In the genomic region with DNA sequence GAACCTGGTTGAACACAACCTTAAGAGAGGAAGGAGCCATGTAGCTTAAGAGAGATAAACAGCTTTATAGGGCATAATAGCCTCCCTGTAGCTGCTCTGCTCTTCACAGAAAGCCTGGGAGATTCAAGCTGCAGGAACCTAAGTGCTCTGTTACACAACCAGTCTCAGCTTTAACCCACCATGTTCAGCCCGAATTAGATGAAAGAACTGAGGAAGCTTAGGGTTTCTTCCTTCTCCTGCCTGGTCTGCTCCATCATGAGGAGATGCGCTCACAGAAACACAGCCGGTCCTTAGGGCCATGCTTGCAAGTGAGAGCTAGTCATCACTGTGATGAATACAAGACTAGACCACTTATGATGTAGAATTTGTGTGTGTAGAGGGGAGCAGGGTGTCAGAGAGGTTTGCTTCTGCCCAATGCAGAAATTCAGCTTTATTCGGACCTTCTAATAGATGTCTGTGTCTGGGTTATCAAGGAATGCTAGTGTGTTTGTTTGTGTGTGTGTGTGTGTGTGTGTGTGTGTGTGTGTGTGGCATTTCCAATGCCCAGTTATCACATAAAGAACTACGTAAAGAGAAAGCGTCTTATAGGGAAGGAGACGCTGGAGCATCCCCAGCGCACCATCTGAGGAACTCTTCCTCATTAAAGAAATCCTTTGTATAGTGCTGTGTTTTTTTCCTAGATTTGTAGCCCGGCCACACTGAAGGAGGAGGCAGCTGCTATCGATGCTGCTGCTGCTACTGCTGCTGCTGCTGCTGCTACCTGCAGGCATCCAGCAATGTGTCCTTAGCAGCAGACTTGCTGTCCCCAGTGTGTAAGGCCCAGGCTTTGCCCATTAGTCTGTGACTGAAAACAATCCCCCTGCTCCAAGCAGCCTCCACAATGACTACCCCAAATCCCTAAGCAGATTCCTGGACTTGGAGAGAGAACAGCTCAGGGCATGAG, we compare ENCODE assay signal across 13 mouse cellular contexts. TPM values are rescaled to one million over a fixed set of nuclear protein-coding genes. Genes with fewer than 3 reads are reported as not detected.
DNase-seq lines count a peak whose midpoint lies in the region; ATAC-seq and TF ChIP-seq lines count a peak whose summit lies in the region.
"Had no signal": no experiment of that assay in that cellular context is flagged by ENCODE, and none has a peak within 500 bp of the region (broad histone marks: within the 10 kb centered on the region; RNA-seq: fewer than 3 reads in every experiment).

No protein-coding gene starts in this region.

- no peak for TF ChIP-seq CTCF in lung, postnatal 0 days (IDR thresholded peaks at IDR 0.05)

- peaks cover 39% of the 10 kb centered on the region for H3K4me1 ChIP-seq in heart, embryonic 11.5 days (ENCODE audit: control insufficient read depth, insufficient read depth, low read length)
- peaks cover 3% of the 10 kb centered on the region; the same call in 1 of the 2 replicates for H3K4me1 ChIP-seq in lung, postnatal 0 days (ENCODE audit: insufficient read depth, low read depth, low read length)
- peaks cover 33% of the 10 kb centered on the region for H3K4me1 ChIP-seq in limb, embryonic 11.5 days (ENCODE audit: control insufficient read depth, insufficient read depth, low read length)

- no peak for TF ChIP-seq EP300 in lung, postnatal 0 days (IDR thresholded peaks at IDR 0.05)

- H3K36me3 ChIP-seq in heart, embryonic 11.5 days (ENCODE audit: control insufficient read depth, insufficient read depth, low read length) = no peaks in the 10 kb centered on the region
- H3K36me3 ChIP-seq in lung, postnatal 0 days (ENCODE audit: insufficient read depth, low read length) = no peaks in the 10 kb centered on the region
- no peaks in the 10 kb centered on the region for H3K36me3 ChIP-seq in limb, embryonic 11.5 days (ENCODE audit: control insufficient read depth, insufficient read depth, low read length)
- H3K36me3 ChIP-seq: stomach, embryonic 15.5 days had no signal

- peak overlapping the region; percentile 35; the same call in 1 of the 2 replicates for H3K27ac ChIP-seq in heart, embryonic 11.5 days (ENCODE audit: low read depth, low read length)
- H3K27ac ChIP-seq in lung, postnatal 0 days (ENCODE audit: low read length) = no peak overlapping the region
- no peak overlapping the region for H3K27ac ChIP-seq in limb, embryonic 11.5 days (replicated peaks; ENCODE audit: low read depth, low read length)
- H3K27ac ChIP-seq: stomach, embryonic 15.5 days had no signal

- intact Hi-C loops in gastrocnemius, postnatal 36 days (cut with DNase I) = loop anchor here (2.0 kb wide), 1 partner anchor 13 kb away; no protein-coding TSS in a partner anchor

- H3K4me3 ChIP-seq in heart, embryonic 11.5 days (ENCODE audit: low read depth, low read length) = 0 out of 2 replicates have a peak overlapping the region, but pooled peaks have one; percentile 12
- no peak overlapping the region for H3K4me3 ChIP-seq in lung, postnatal 0 days (ENCODE audit: low read depth, low read length)
- no peak overlapping the region for H3K4me3 ChIP-seq in limb, embryonic 11.5 days (ENCODE audit: low read depth, low read length)
- H3K4me3 ChIP-seq: stomach, embryonic 15.5 days had no signal

- no peaks in the 10 kb centered on the region for H3K9me3 ChIP-seq in heart, embryonic 11.5 days (replicated peaks; ENCODE audit: control insufficient read depth, low read length)
- no peaks in the 10 kb centered on the region for H3K9me3 ChIP-seq in lung, postnatal 0 days (ENCODE audit: low read length)
- no peaks in the 10 kb centered on the region for H3K9me3 ChIP-seq in limb, embryonic 11.5 days (ENCODE audit: control insufficient read depth, low read length)
- H3K9me3 ChIP-seq: stomach, embryonic 15.5 days had no signal

- no peaks in the 10 kb centered on the region for H3K27me3 ChIP-seq in heart, embryonic 11.5 days (ENCODE audit: control insufficient read depth, insufficient read depth, low read length)
- no peaks in the 10 kb centered on the region for H3K27me3 ChIP-seq in lung, postnatal 0 days (replicated peaks; ENCODE audit: insufficient read depth, low read length)
- H3K27me3 ChIP-seq in limb, embryonic 11.5 days (ENCODE audit: control insufficient read depth, insufficient read depth, low read length) = no peaks in the 10 kb centered on the region
- H3K27me3 ChIP-seq: stomach, embryonic 15.5 days had no signal

- no peak for DNase-seq in heart, adult 8-10 months (ENCODE audit: low spot score)
- DNase-seq in lung, postnatal 0 days (ENCODE audit: low spot score) = peak; percentile 4
- DNase-seq in lung, postnatal 25 days (ENCODE audit: low spot score) = no peak
- peak; percentile 41 for DNase-seq in limb, embryonic 11.5 days (ENCODE audit: low spot score)
- DNase-seq in retina, postnatal 1 day = peak; percentile 57
- no peak for DNase-seq in gastrocnemius, postnatal 36 days
- no peak for DNase-seq in ovary, postnatal 36 days (ENCODE audit: low spot score)
- DNase-seq: adrenal gland, postnatal 25 days; layer of hippocampus, postnatal 36 days; right cerebral cortex, postnatal 14 days had no signal

- peak overlapping the region; percentile 88 for H3K4me2 ChIP-seq in heart, embryonic 11.5 days
- no peak overlapping the region for H3K4me2 ChIP-seq in lung, postnatal 0 days (replicated peaks; ENCODE audit: low read depth, low read length)
- no peak overlapping the region; the same call in 1 of the 2 replicates for H3K4me2 ChIP-seq in limb, embryonic 11.5 days (ENCODE audit: low read depth, severe bottlenecking)
- H3K4me2 ChIP-seq: liver, embryonic 11.5 days; stomach, embryonic 15.5 days had no signal

- ATAC-seq in heart, embryonic 11.5 days (replicated peaks; ENCODE audit: insufficient number of reproducible peaks, low FRiP score, low TSS enrichment) = no peak
- ATAC-seq in lung, postnatal 0 days = no peak
- no peak for ATAC-seq in limb, embryonic 11.5 days (ENCODE audit: insufficient number of reproducible peaks, low FRiP score, low TSS enrichment, low read depth)

- WGBS in heart, embryonic 11.5 days (ENCODE audit: insufficient replicate concordance) = 52% methylated on average over 10 of the region's 10 CpGs
- WGBS in lung, postnatal 0 days = 85% methylated on average over 10 of the region's 10 CpGs
- 51% methylated on average over 10 of the region's 10 CpGs for WGBS in limb, embryonic 11.5 days

- H3K9ac ChIP-seq in heart, embryonic 11.5 days (ENCODE audit: low read depth, low read length) = no peak overlapping the region
- no peak overlapping the region for H3K9ac ChIP-seq in lung, postnatal 0 days (replicated peaks; ENCODE audit: low read depth)
- peak overlapping the region; percentile 14; the same call in 1 of the 2 replicates for H3K9ac ChIP-seq in limb, embryonic 11.5 days (ENCODE audit: low read length)
- H3K9ac ChIP-seq: stomach, embryonic 15.5 days had no signal

RNA-seq across cellular contexts. Expression of a gene that starts 4.1 kb away (rescaled TPM):
- polyA plus RNA-seq in heart, embryonic 11.5 days (2014; fragmentation: Nextera tagmentation; extraction: Ambion mirVana) = 7.1 and 9.1 TPM in 2 replicates
- total RNA-seq in heart, adult 8-10 months (2022) = 1 to 10 TPM; 3.5 to 7.3 (median 5.5) TPM
- polyA plus RNA-seq in lung, postnatal 0 days (2015; fragmentation: Nextera tagmentation; extraction: Ambion mirVana) = 11.0 and 11.3 TPM in 2 replicates
- polyA plus RNA-seq in limb, embryonic 11.5 days (2014; fragmentation: Nextera tagmentation; extraction: Ambion mirVana) = 10.4 and 11.9 TPM in 2 replicates
- under 1 TPM; 0.17 to 0.20 TPM for total RNA-seq in gastrocnemius, postnatal 36 days (2021)

RNA-seq across cellular contexts. Expression of a gene that starts 15.4 kb away (rescaled TPM):
- 6.0 and 6.4 TPM in 2 replicates for polyA plus RNA-seq in heart, embryonic 11.5 days (2014; fragmentation: Nextera tagmentation; extraction: Ambion mirVana)
- total RNA-seq in heart, adult 8-10 months (2022) = 1 to 10 TPM; 2.5 to 5.9 (median 3.7) TPM
- polyA plus RNA-seq in lung, postnatal 0 days (2015; fragmentation: Nextera tagmentation; extraction: Ambion mirVana) = 2.5 and 3.0 TPM in 2 replicates
- 11.7 and 13.8 TPM in 2 replicates for polyA plus RNA-seq in limb, embryonic 11.5 days (2014; fragmentation: Nextera tagmentation; extraction: Ambion mirVana)
- total RNA-seq in gastrocnemius, postnatal 36 days (2021) = under 1 TPM; 0.18 to 0.25 TPM

RNA-seq across cellular contexts. Expression of a gene that starts 21.6 kb away (rescaled TPM):
- 25.9 and 36.4 TPM in 2 replicates for polyA plus RNA-seq in heart, embryonic 11.5 days (2014; fragmentation: Nextera tagmentation; extraction: Ambion mirVana)
- 10 to 100 TPM; 25.1 to 41.8 (median 30.5) TPM for total RNA-seq in heart, adult 8-10 months (2022)
- polyA plus RNA-seq in lung, postnatal 0 days (2015; fragmentation: Nextera tagmentation; extraction: Ambion mirVana) = 35.1 and 38.9 TPM in 2 replicates
- polyA plus RNA-seq in limb, embryonic 11.5 days (2014; fragmentation: Nextera tagmentation; extraction: Ambion mirVana) = 45.3 and 46.3 TPM in 2 replicates
- 10 to 100 TPM; 15.6 to 21.9 TPM for total RNA-seq in gastrocnemius, postnatal 36 days (2021)

RNA-seq across cellular contexts. Expression of a gene that starts 36.7 kb away (rescaled TPM):
- not detected in 2 replicates for polyA plus RNA-seq in heart, embryonic 11.5 days (2014; fragmentation: Nextera tagmentation; extraction: Ambion mirVana)
- total RNA-seq in heart, adult 8-10 months (2022) = not detected
- polyA plus RNA-seq in lung, postnatal 0 days (2015; fragmentation: Nextera tagmentation; extraction: Ambion mirVana) = not detected in 2 replicates
- polyA plus RNA-seq in limb, embryonic 11.5 days (2014; fragmentation: Nextera tagmentation; extraction: Ambion mirVana) = not detected in 2 replicates
- total RNA-seq in gastrocnemius, postnatal 36 days (2021) = not detected
- total RNA-seq: adrenal gland, postnatal 25 days; layer of hippocampus, postnatal 36 days had no signal
- polyA plus RNA-seq: liver, embryonic 11.5 days; stomach, embryonic 15.5 days had no signal

Comparison
In these comparisons a context has a peak if more than half of its experiments do, and no peak if none do; other contexts are left out.
1. DNase-seq: peak in lung, postnatal 0 days (single experiment), limb, embryonic 11.5 days (single experiment) and retina, postnatal 1 day (single experiment); none in heart, adult 8-10 months (single experiment), lung, postnatal 25 days (single experiment), gastrocnemius, postnatal 36 days (0 of 2) and ovary, postnatal 36 days (single experiment).